Comparison of ENCODE assay signal across 8 mouse cellular contexts in genomic region chr11:101626649-101626994, GRCm38 (mm10). TPM values are rescaled to one million over a fixed set of nuclear protein-coding genes. Genes with fewer than 3 reads are reported as not detected.
DNase-seq lines count a peak whose midpoint lies in the region; ATAC-seq and TF ChIP-seq lines count a peak whose summit lies in the region.

No protein-coding gene starts in this region.

- H3K27me3 ChIP-seq in kidney, postnatal 0 days (ENCODE audit: insufficient read depth, low read length): no peaks in the 10 kb centered on the region
- no peaks in the 10 kb centered on the region for H3K27me3 ChIP-seq in embryonic facial prominence, embryonic 12.5 days
- H3K27me3 ChIP-seq in intestine, embryonic 15.5 days (replicated peaks): no peaks in the 10 kb centered on the region

- no peak for DNase-seq in kidney, postnatal 0 days (ENCODE audit: low spot score)
- no peak for DNase-seq in kidney, adult 18-20 months
- no peak for DNase-seq in urinary bladder, adult 2 months (ENCODE audit: low spot score)
- no peak for DNase-seq in thymus, postnatal 14 days
- DNase-seq in gastrocnemius, adult 18-20 months (ENCODE audit: low spot score): no peak

- no peak for TF ChIP-seq CTCF in kidney, postnatal 0 days (IDR thresholded peaks at IDR 0.05; ENCODE audit: low read depth)

- WGBS in kidney, postnatal 0 days: 2% methylated on average over 8 of the region's 8 CpGs
- WGBS in embryonic facial prominence, embryonic 12.5 days: 5% methylated on average over 8 of the region's 8 CpGs
- 6% methylated on average over 8 of the region's 8 CpGs for WGBS in intestine, embryonic 15.5 days

- no peaks in the 10 kb centered on the region for H3K9me3 ChIP-seq in kidney, postnatal 0 days (replicated peaks; ENCODE audit: low read length)
- H3K9me3 ChIP-seq in embryonic facial prominence, embryonic 12.5 days: no peaks in the 10 kb centered on the region
- H3K9me3 ChIP-seq in intestine, embryonic 15.5 days: no peaks in the 10 kb centered on the region

- peak overlapping the region; percentile 99 for H3K27ac ChIP-seq in kidney, postnatal 0 days
- H3K27ac ChIP-seq in embryonic facial prominence, embryonic 12.5 days: peak overlapping the region; percentile 99
- peak overlapping the region; percentile 84 for H3K27ac ChIP-seq in intestine, embryonic 15.5 days

- H3K4me2 ChIP-seq in kidney, postnatal 0 days (ENCODE audit: low read length): peak overlapping the region; percentile 73
- peak overlapping the region; percentile 73 for H3K4me2 ChIP-seq in embryonic facial prominence, embryonic 12.5 days (replicated peaks)
- H3K4me2 ChIP-seq in intestine, embryonic 15.5 days (replicated peaks): peak overlapping the region; percentile 84

- ATAC-seq in kidney, postnatal 0 days (replicated peaks; ENCODE audit: low FRiP score, low read depth): peak; percentile 9
- peak; percentile 7; the same call in 1 of the 2 replicates for ATAC-seq in embryonic facial prominence, embryonic 12.5 days (ENCODE audit: insufficient number of reproducible peaks, insufficient read depth, low FRiP score, low TSS enrichment)
- ATAC-seq in intestine, embryonic 15.5 days: peak; percentile 31
- peak; percentile 15; the same call in 1 of the 2 replicates for ATAC-seq in monocyte, adult 5-6 weeks (replicated peaks; ENCODE audit: insufficient number of reproducible peaks, low FRiP score, low TSS enrichment, poor library complexity, severe bottlenecking)

- peak overlapping the region; percentile 41 for H3K4me3 ChIP-seq in kidney, postnatal 0 days (replicated peaks; ENCODE audit: low read depth, low read length)
- peak overlapping the region; percentile 36 for H3K4me3 ChIP-seq in embryonic facial prominence, embryonic 12.5 days
- peak overlapping the region; percentile 27 for H3K4me3 ChIP-seq in intestine, embryonic 15.5 days (replicated peaks)

- H3K4me1 ChIP-seq in kidney, postnatal 0 days (replicated peaks; ENCODE audit: insufficient read depth, low read length): no peaks in the 10 kb centered on the region
- H3K4me1 ChIP-seq in embryonic facial prominence, embryonic 12.5 days: no peaks in the 10 kb centered on the region
- H3K4me1 ChIP-seq in intestine, embryonic 15.5 days (replicated peaks): no peaks in the 10 kb centered on the region

- H3K36me3 ChIP-seq in kidney, postnatal 0 days (ENCODE audit: insufficient read depth, low read length): no peaks in the 10 kb centered on the region
- H3K36me3 ChIP-seq in embryonic facial prominence, embryonic 12.5 days: no peaks in the 10 kb centered on the region
- H3K36me3 ChIP-seq in intestine, embryonic 15.5 days: no peaks in the 10 kb centered on the region

- peak overlapping the region; percentile 72 for H3K9ac ChIP-seq in kidney, postnatal 0 days (ENCODE audit: low read depth, low read length)
- H3K9ac ChIP-seq in embryonic facial prominence, embryonic 12.5 days: peak overlapping the region; percentile 40
- H3K9ac ChIP-seq in intestine, embryonic 15.5 days: peak overlapping the region; percentile 40; the same call in 1 of the 2 replicates

RNA-seq across cellular contexts. Expression of gene Rdm1, which starts 0.4 kb away (rescaled TPM):
- polyA plus RNA-seq in kidney, postnatal 0 days (2015; fragmentation: Nextera tagmentation; extraction: Ambion mirVana): 30.9 and 37.6 TPM in 2 replicates
- polyA plus RNA-seq in embryonic facial prominence, embryonic 12.5 days (2016; fragmentation: Nextera tagmentation; extraction: Ambion mirVana): 44.1 and 51.1 TPM in 2 replicates
- 34.5 and 35.8 TPM in 2 replicates for polyA plus RNA-seq in intestine, embryonic 15.5 days (2015; fragmentation: Nextera tagmentation; extraction: Ambion mirVana)
- 9.4 to 22.4 TPM (median 18.2 TPM) in 3 replicates for total RNA-seq in monocyte, adult 5-6 weeks (2017)
- polyA plus RNA-seq in urinary bladder, adult 2 months (2012; rRNA removed): 34.4 and 37.5 TPM in 2 replicates
- total RNA-seq in gastrocnemius, adult 18-20 months (2021): 10 to 100 TPM; 30.1 to 31.5 TPM

RNA-seq across cellular contexts. Expression of gene Gm11634, which starts 27.6 kb away (rescaled TPM):
- polyA plus RNA-seq in kidney, postnatal 0 days (2015; fragmentation: Nextera tagmentation; extraction: Ambion mirVana): 0.37 TPM in 1 of 2 replicates, not detected in the other
- polyA plus RNA-seq in embryonic facial prominence, embryonic 12.5 days (2016; fragmentation: Nextera tagmentation; extraction: Ambion mirVana): not detected in 2 replicates
- not detected in 2 replicates for polyA plus RNA-seq in intestine, embryonic 15.5 days (2015; fragmentation: Nextera tagmentation; extraction: Ambion mirVana)
- total RNA-seq in monocyte, adult 5-6 weeks (2017): not detected in 3 replicates
- not detected in 2 replicates for polyA plus RNA-seq in urinary bladder, adult 2 months (2012; rRNA removed)
- total RNA-seq in gastrocnemius, adult 18-20 months (2021): not detected

RNA-seq across cellular contexts. Expression of gene Arl4d, which starts 38.7 kb away (rescaled TPM):
- polyA plus RNA-seq in kidney, postnatal 0 days (2015; fragmentation: Nextera tagmentation; extraction: Ambion mirVana): 7.0 and 7.9 TPM in 2 replicates
- polyA plus RNA-seq in embryonic facial prominence, embryonic 12.5 days (2016; fragmentation: Nextera tagmentation; extraction: Ambion mirVana): 3.9 and 5.2 TPM in 2 replicates
- 7.6 and 7.8 TPM in 2 replicates for polyA plus RNA-seq in intestine, embryonic 15.5 days (2015; fragmentation: Nextera tagmentation; extraction: Ambion mirVana)
- total RNA-seq in monocyte, adult 5-6 weeks (2017): 19.6 to 120 TPM (median 27.2 TPM) in 3 replicates
- polyA plus RNA-seq in urinary bladder, adult 2 months (2012; rRNA removed): 41.9 and 52.2 TPM in 2 replicates
- total RNA-seq in gastrocnemius, adult 18-20 months (2021): 10 to 100 TPM in 1 of 2 experiments, 1 to 10 TPM in 1; 6.1 to 23.4 TPM

RNA-seq across cellular contexts. Expression of gene Tmem106a, which starts 44.6 kb away (rescaled TPM):
- polyA plus RNA-seq in kidney, postnatal 0 days (2015; fragmentation: Nextera tagmentation; extraction: Ambion mirVana): 19.4 and 20.9 TPM in 2 replicates
- 2.4 and 2.9 TPM in 2 replicates for polyA plus RNA-seq in embryonic facial prominence, embryonic 12.5 days (2016; fragmentation: Nextera tagmentation; extraction: Ambion mirVana)
- 21.6 and 22.0 TPM in 2 replicates for polyA plus RNA-seq in intestine, embryonic 15.5 days (2015; fragmentation: Nextera tagmentation; extraction: Ambion mirVana)
- total RNA-seq in monocyte, adult 5-6 weeks (2017): 10.7 to 18.1 TPM (median 15.4 TPM) in 3 replicates
- polyA plus RNA-seq in urinary bladder, adult 2 months (2012; rRNA removed): 31.8 and 34.3 TPM in 2 replicates
- total RNA-seq in gastrocnemius, adult 18-20 months (2021): 1 to 10 TPM; 1.5 to 2.4 TPM
